In the genomic region with DNA sequence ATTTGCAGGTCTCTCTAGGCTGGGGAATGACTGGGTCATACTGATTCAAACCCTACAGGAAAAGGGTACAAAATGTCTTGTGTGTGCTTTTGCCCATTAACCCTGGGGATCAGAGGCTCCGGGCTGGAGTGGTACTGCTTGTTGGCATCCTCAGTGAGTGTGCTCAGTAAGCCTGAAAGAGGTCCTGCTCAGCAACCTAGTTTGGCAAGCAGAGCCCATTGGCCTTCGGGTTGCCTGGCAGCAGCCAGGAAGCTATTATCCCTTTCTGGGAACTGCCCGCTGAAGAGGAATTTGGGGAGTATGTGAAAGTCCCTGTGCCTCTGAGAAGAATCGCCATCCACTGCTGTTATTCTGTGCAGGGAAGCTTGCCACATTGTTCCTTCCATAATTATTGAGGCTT, we compare ENCODE assay signal across 14 mouse cellular contexts.
DNase-seq lines count a peak whose midpoint lies in the region; ATAC-seq and TF ChIP-seq lines count a peak whose summit lies in the region.
"Had no signal": no experiment of that assay in that cellular context is flagged by ENCODE, and none has a peak within 500 bp of the region (broad histone marks: within the 10 kb centered on the region; RNA-seq: fewer than 3 reads in every experiment).

No protein-coding gene starts in this region.

- H3K4me2 ChIP-seq in hindbrain, embryonic 12.5 days (replicated peaks) = no peak overlapping the region
- H3K4me2 ChIP-seq in intestine, postnatal 0 days (replicated peaks; ENCODE audit: low read depth) = no peak overlapping the region
- H3K4me2 ChIP-seq: embryonic facial prominence, embryonic 13.5 days; lung, embryonic 15.5 days had no signal

- ATAC-seq in hindbrain, embryonic 12.5 days (ENCODE audit: low FRiP score) = peak; percentile 71; the same call in 1 of the 2 replicates
- ATAC-seq in intestine, postnatal 0 days = no peak
- ATAC-seq: activated CD4-positive, CD25-positive, alpha-beta regulatory T cell, adult 4 months had no signal

- DNase-seq in hindbrain, embryonic 10.5 days (ENCODE audit: low spot score) = no peak
- DNase-seq in right cerebral cortex, postnatal 36 days (ENCODE audit: low spot score in 2 of 2) = peak; percentile 11 to 38
- DNase-seq in right cerebral cortex, postnatal 14 days = no peak
- DNase-seq in layer of hippocampus, postnatal 10 days (ENCODE audit: low spot score in 2 of 2) = peak; percentile 36 to 52
- no peak for DNase-seq in lung, postnatal 25 days (ENCODE audit: low spot score)
- DNase-seq in kidney, postnatal 25 days = no peak
- DNase-seq: heart, postnatal 10 days; kidney, adult 11 months; liver had no signal

- no peaks in the 10 kb centered on the region for H3K27me3 ChIP-seq in hindbrain, embryonic 12.5 days
- no peaks in the 10 kb centered on the region for H3K27me3 ChIP-seq in hindbrain, embryonic 10.5 days (ENCODE audit: insufficient read depth, poor library complexity, severe bottlenecking)
- H3K27me3 ChIP-seq in intestine, postnatal 0 days (replicated peaks; ENCODE audit: control insufficient read depth, insufficient read depth, low read length) = no peaks in the 10 kb centered on the region
- H3K27me3 ChIP-seq: embryonic facial prominence, embryonic 13.5 days; lung, embryonic 15.5 days had no signal

- H3K27ac ChIP-seq in hindbrain, embryonic 12.5 days = no peak overlapping the region
- no peak overlapping the region for H3K27ac ChIP-seq in hindbrain, embryonic 10.5 days
- H3K27ac ChIP-seq in intestine, postnatal 0 days (ENCODE audit: low read depth, low read length) = no peak overlapping the region
- H3K27ac ChIP-seq: embryonic facial prominence, embryonic 13.5 days; lung, embryonic 15.5 days had no signal

- H3K4me3 ChIP-seq in hindbrain, embryonic 12.5 days = no peak overlapping the region
- no peak overlapping the region for H3K4me3 ChIP-seq in hindbrain, embryonic 10.5 days
- no peak overlapping the region for H3K4me3 ChIP-seq in intestine, postnatal 0 days (ENCODE audit: low read depth, low read length)
- H3K4me3 ChIP-seq: embryonic facial prominence, embryonic 13.5 days; lung, embryonic 15.5 days had no signal

- WGBS in hindbrain, embryonic 12.5 days = 66% methylated on average over 4 of the region's 4 CpGs
- 75% methylated on average over 4 of the region's 4 CpGs for WGBS in hindbrain, embryonic 10.5 days
- WGBS in intestine, postnatal 0 days = 75% methylated on average over 4 of the region's 4 CpGs

- TF ChIP-seq CTCF in intestine, postnatal 0 days (IDR thresholded peaks at IDR 0.05; ENCODE audit: low read depth) = no peak

- peaks cover 5% of the 10 kb centered on the region; the same call in 1 of the 2 replicates for H3K4me1 ChIP-seq in hindbrain, embryonic 12.5 days
- peaks cover 8% of the 10 kb centered on the region for H3K4me1 ChIP-seq in hindbrain, embryonic 10.5 days (replicated peaks)
- no peaks in the 10 kb centered on the region for H3K4me1 ChIP-seq in intestine, postnatal 0 days (replicated peaks; ENCODE audit: control insufficient read depth, insufficient read depth, low read length)
- H3K4me1 ChIP-seq: embryonic facial prominence, embryonic 13.5 days; lung, embryonic 15.5 days had no signal

- no peak overlapping the region for H3K9ac ChIP-seq in hindbrain, embryonic 12.5 days
- no peak overlapping the region for H3K9ac ChIP-seq in intestine, postnatal 0 days (ENCODE audit: low read depth, low read length)
- H3K9ac ChIP-seq: embryonic facial prominence, embryonic 13.5 days; lung, embryonic 15.5 days had no signal

- no peaks in the 10 kb centered on the region for H3K9me3 ChIP-seq in hindbrain, embryonic 12.5 days (replicated peaks)
- no peaks in the 10 kb centered on the region for H3K9me3 ChIP-seq in hindbrain, embryonic 10.5 days
- no peaks in the 10 kb centered on the region for H3K9me3 ChIP-seq in intestine, postnatal 0 days (ENCODE audit: control insufficient read depth)
- H3K9me3 ChIP-seq: embryonic facial prominence, embryonic 13.5 days; lung, embryonic 15.5 days had no signal

- no peaks in the 10 kb centered on the region for H3K36me3 ChIP-seq in hindbrain, embryonic 12.5 days
- no peaks in the 10 kb centered on the region for H3K36me3 ChIP-seq in hindbrain, embryonic 10.5 days
- H3K36me3 ChIP-seq in intestine, postnatal 0 days (ENCODE audit: control insufficient read depth, insufficient read depth) = no peaks in the 10 kb centered on the region
- H3K36me3 ChIP-seq: embryonic facial prominence, embryonic 13.5 days; lung, embryonic 15.5 days had no signal

Comparison
In these comparisons a context has a peak if more than half of its experiments do, and no peak if none do; other contexts are left out.
1. DNase-seq: peak in right cerebral cortex, postnatal 36 days (2 of 2) and layer of hippocampus, postnatal 10 days (2 of 2); none in hindbrain, embryonic 10.5 days (single experiment), right cerebral cortex, postnatal 14 days (single experiment), lung, postnatal 25 days (single experiment) and kidney, postnatal 25 days (0 of 2).